14 mouse cellular contexts compared by ENCODE assay signal in genomic region chr15:88372039-88372438, GRCm38 (mm10).
"Had no signal": no experiment of that assay in that cellular context is flagged by ENCODE, and none has a peak within 500 bp of the region (broad histone marks: within the 10 kb centered on the region; RNA-seq: fewer than 3 reads in every experiment).

No protein-coding gene starts in this region.

- H3K27ac ChIP-seq: kidney, embryonic 15.5 days; left cerebral cortex, adult 2 months; limb, embryonic 15.5 days; liver, embryonic 12.5 days; stomach, embryonic 15.5 days had no signal

- H3K36me3 ChIP-seq: kidney, embryonic 15.5 days; limb, embryonic 15.5 days; liver, embryonic 12.5 days; midbrain, embryonic 15.5 days; stomach, embryonic 15.5 days had no signal

- H3K4me2 ChIP-seq: kidney, embryonic 15.5 days; limb, embryonic 15.5 days; liver, embryonic 12.5 days; lung, embryonic 14.5 days; midbrain, embryonic 15.5 days; stomach, embryonic 15.5 days had no signal

- DNase-seq: kidney, adult 2 months; kidney, postnatal 14 days; lung, embryonic 14.5 days; lung, postnatal 10 days; lung, postnatal 4 days; thymus, postnatal 36 days had no signal

- H3K27me3 ChIP-seq: limb, embryonic 15.5 days; liver, embryonic 12.5 days; megakaryocyte, embryonic 14.5 days; midbrain, embryonic 15.5 days; stomach, embryonic 15.5 days had no signal

- H3K4me3 ChIP-seq: kidney, embryonic 15.5 days; left cerebral cortex, adult 2 months; limb, embryonic 15.5 days; liver, embryonic 12.5 days; megakaryocyte, embryonic 14.5 days; midbrain, embryonic 15.5 days; stomach, embryonic 15.5 days had no signal

- H3K9me3 ChIP-seq: kidney, embryonic 15.5 days; limb, embryonic 15.5 days; midbrain, embryonic 15.5 days; stomach, embryonic 15.5 days had no signal

- H3K4me1 ChIP-seq: kidney, embryonic 15.5 days; limb, embryonic 15.5 days; liver, embryonic 12.5 days; megakaryocyte, embryonic 14.5 days; stomach, embryonic 15.5 days had no signal

- H3K9ac ChIP-seq: kidney, embryonic 15.5 days; limb, embryonic 15.5 days; liver, embryonic 12.5 days; lung, embryonic 14.5 days; midbrain, embryonic 15.5 days; stomach, embryonic 15.5 days had no signal

- ATAC-seq: intestine, embryonic 16.5 days; liver, embryonic 12.5 days; midbrain, embryonic 15.5 days had no signal
